10 mouse cellular contexts compared by ENCODE assay signal in the genomic region with DNA sequence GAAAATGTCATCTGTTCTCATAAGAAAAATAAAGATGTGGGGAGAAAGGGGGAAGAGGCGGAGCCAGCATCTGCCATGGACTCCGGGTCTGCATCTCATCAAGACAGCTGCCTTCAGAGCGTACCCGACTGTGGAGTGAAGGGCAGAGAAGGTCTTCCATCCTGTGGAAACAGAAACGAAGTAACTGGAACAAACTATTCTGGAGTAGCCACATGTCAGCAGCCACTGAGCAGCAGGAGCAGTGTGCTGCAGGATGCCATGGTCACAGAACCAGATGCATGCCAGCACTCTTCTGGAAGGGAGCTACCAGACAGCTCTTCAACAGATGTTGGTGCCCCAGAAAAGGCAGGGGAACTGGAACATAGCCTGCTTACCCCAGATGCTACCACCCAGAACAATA.
A peak's percentile ranks its signal among the peaks of the same experiment; 100 is the strongest.
DNase-seq lines count a peak whose midpoint lies in the region; ATAC-seq and TF ChIP-seq lines count a peak whose summit lies in the region.
"Had no signal": no experiment of that assay in that cellular context is flagged by ENCODE, and none has a peak within 500 bp of the region (broad histone marks: within the 10 kb centered on the region; RNA-seq: fewer than 3 reads in every experiment).

No protein-coding gene starts in this region.

- no peak for TF ChIP-seq POLR2A in limb, embryonic 14.5 days (IDR thresholded peaks at IDR 0.05; ENCODE audit: borderline replicate concordance, extremely low read depth, insufficient read depth, insufficient read length)

- intact Hi-C loops in left cerebral cortex, postnatal 25 days (cut with DNase I) = no loop called here

- H3K27ac ChIP-seq in kidney, embryonic 15.5 days = no peak overlapping the region
- peak overlapping the region; percentile 28; the same call in 1 of the 2 replicates for H3K27ac ChIP-seq in limb, embryonic 14.5 days (replicated peaks; ENCODE audit: low read depth, low read length)
- H3K27ac ChIP-seq: hindbrain, embryonic 14.5 days; left cerebral cortex, adult 2 months had no signal

- H3K4me3 ChIP-seq in kidney, embryonic 15.5 days (replicated peaks) = no peak overlapping the region
- no peak overlapping the region for H3K4me3 ChIP-seq in limb, embryonic 14.5 days (replicated peaks; ENCODE audit: low read length)
- H3K4me3 ChIP-seq: left cerebral cortex, adult 2 months had no signal

- H3K4me1 ChIP-seq in kidney, embryonic 15.5 days = peaks cover 17% of the 10 kb centered on the region
- no peaks in the 10 kb centered on the region for H3K4me1 ChIP-seq in limb, embryonic 14.5 days (ENCODE audit: control insufficient read depth, insufficient read depth, low read length)

- no peaks in the 10 kb centered on the region for H3K27me3 ChIP-seq in kidney, embryonic 15.5 days
- no peaks in the 10 kb centered on the region for H3K27me3 ChIP-seq in limb, embryonic 14.5 days (ENCODE audit: control insufficient read depth, insufficient read depth, low read length)

- peak; percentile 14 for DNase-seq in kidney, postnatal 10 days
- no peak for DNase-seq in limb, embryonic 14.5 days (ENCODE audit: low spot score)
- peak; percentile 60 for DNase-seq in thymus, postnatal 0 days (ENCODE audit: low spot score)
- DNase-seq in adipocyte (ENCODE audit: low spot score) = no peak
- DNase-seq in left cerebral cortex, postnatal 25 days (ENCODE audit: low spot score in 2 of 2) = no peak

- no peak overlapping the region for H3K4me2 ChIP-seq in kidney, embryonic 15.5 days
- no peak overlapping the region for H3K4me2 ChIP-seq in limb, embryonic 14.5 days (replicated peaks; ENCODE audit: low read depth, low read length, severe bottlenecking)
- H3K4me2 ChIP-seq: hindbrain, embryonic 14.5 days had no signal

- H3K36me3 ChIP-seq in kidney, embryonic 15.5 days = peaks cover 48% of the 10 kb centered on the region
- H3K36me3 ChIP-seq in limb, embryonic 14.5 days (ENCODE audit: control insufficient read depth, insufficient read depth, low read length) = peaks cover 34% of the 10 kb centered on the region

- WGBS in kidney, embryonic 15.5 days = 46% methylated on average over 5 of the region's 5 CpGs
- 58% methylated on average over 5 of the region's 5 CpGs for WGBS in limb, embryonic 14.5 days

- H3K9me3 ChIP-seq in kidney, embryonic 15.5 days (replicated peaks) = no peaks in the 10 kb centered on the region
- H3K9me3 ChIP-seq in limb, embryonic 14.5 days (ENCODE audit: control insufficient read depth, low read length) = no peaks in the 10 kb centered on the region

- H3K9ac ChIP-seq in kidney, embryonic 15.5 days = no peak overlapping the region
- no peak overlapping the region for H3K9ac ChIP-seq in limb, embryonic 14.5 days (ENCODE audit: low read depth, low read length, severe bottlenecking)
- H3K9ac ChIP-seq: hindbrain, embryonic 14.5 days had no signal

- ATAC-seq in kidney, embryonic 15.5 days (replicated peaks; ENCODE audit: low FRiP score) = no peak
- ATAC-seq in granulocyte monocyte progenitor cell, adult 5-6 weeks (replicated peaks; ENCODE audit: poor library complexity, severe bottlenecking) = 0 out of 2 replicates have a peak, but pooled peaks have one; percentile 6
- no peak for ATAC-seq in limb, embryonic 14.5 days (ENCODE audit: low FRiP score, low read depth)
- no peak for ATAC-seq in inflammation-experienced regulatory T-cells, adult 6 months

Comparison
In these comparisons a context has a peak if more than half of its experiments do, and no peak if none do; other contexts are left out.
1. DNase-seq: peak in kidney, postnatal 10 days (single experiment) and thymus, postnatal 0 days (single experiment); none in limb, embryonic 14.5 days (single experiment), adipocyte (single experiment) and left cerebral cortex, postnatal 25 days (0 of 2).